Mouse (Mus musculus) WW6 (cell line): ENCODE measurements around the gene Panx1.

ENCODE experiments used
- DNase-seq: peaks from one replicate; pipeline ENCODE4 v3.0.0-alpha.2; 2013; ENCODE audit warnings: low read depth, low spot score

The Panx1 gene

DNA sequence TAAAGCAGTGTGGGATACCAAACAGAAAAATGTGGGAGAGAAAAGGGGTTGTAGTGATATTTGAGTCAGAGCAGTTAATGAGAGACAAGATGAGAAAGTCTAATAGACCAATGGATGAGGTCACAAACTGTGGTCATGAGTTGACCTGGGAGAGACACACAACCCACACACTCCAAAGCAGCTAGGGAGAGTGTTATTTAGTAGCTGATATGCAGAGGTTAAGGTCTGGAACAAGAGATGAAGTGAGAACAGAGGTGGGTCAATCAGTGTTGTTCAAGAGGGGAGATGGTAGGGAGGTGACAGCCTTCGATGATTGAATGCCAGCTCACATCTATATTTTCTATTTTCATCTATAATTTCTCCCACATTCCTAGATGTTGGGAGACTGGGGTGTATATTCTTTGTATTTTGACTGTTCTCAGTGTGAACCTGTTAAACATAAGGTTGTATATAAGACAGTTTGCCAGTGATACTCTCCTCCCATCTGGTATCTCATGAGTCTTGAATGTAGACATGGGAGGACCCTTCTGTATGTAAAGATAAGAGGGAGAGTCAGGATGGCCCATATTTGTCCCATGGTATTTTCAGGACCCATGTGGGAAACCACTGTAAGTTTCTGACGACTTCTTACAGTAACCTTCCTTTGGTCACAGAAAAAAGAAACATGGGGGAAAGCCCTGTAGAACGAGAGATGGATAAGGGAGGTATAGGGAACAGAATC, 74.3 kb downstream of the Panx1 start:
- no peak for DNase-seq

DNA sequence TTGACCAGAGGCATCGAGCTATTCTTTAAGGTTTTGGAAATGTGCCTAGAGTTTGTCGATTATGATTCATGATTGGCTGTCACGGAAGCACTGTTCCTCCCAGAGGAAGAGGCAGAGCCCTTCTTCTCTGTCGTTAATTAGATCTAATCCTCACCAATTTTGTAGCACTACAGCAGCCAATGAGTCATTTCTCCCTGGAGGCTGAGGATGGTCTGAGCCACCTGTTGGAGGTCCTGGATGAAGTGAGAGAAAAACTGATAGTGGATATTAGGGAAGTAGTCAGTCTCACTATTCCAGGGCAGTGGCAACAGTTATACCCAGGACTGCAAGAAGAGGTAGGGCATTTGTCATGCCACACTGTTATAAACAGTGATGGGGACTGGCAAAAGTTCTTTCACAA, 75.1 kb downstream of the Panx1 start:
- no peak for DNase-seq

DNA sequence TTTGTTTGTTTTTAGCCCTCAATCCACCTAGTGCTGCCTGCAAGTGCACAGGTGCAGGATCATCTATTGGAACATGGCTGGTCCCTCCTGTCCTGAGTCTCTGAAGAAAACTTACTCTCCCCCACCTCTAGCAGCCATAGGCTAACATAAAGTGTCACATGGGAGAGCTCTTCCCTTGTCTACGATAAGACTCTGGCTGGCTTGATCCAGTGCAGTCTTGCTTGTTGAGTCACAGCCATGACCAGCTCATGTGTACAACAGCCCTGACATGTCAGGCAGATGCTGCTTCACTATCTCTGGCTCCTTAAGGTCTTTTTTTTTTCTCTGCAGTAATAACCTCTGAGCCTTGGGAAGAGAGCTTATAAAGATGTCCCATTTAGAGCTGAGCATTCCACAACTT, 77.7 kb downstream of the Panx1 start:
- DNase-seq = no peak

DNA sequence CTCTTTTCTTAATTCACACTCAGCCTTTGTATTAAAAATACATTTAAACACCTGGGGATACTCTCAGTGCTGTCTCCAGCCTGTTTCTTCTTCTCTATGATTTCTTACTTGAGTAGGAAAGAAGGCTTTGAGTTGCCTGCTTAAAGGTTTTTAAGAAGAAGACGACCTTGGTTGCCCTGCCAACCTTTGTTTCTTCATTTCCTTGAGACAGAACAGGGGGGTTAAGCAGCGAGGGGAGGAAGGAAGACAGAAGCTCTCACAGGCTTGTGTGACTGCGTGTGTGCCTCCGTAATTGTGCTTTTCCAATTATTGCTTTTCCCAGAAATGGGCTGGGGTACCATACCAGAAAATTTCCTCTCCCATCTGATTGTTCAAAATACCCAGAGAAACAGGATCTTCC, 78.5 kb downstream of the Panx1 start:
- DNase-seq = no peak

DNA sequence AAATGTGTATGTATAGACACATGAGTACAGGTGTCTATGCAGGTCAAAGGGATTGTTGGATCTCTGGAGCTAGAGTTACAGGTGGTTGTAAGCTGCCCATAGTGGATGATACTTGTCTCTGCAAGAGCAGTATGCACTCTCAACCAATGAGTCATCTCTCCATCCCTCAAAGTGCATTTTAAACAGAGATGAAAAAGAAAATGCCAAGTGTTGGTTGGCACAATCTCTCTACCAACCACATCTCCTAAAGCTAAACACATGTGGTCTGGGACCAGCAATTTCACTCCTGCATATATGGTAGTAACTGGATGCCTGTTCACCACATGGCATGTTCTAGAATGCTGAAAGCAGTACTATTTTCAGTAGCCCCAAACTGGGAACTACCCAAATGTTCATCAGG, 79.9 kb downstream of the Panx1 start:
- DNase-seq = no peak

DNA sequence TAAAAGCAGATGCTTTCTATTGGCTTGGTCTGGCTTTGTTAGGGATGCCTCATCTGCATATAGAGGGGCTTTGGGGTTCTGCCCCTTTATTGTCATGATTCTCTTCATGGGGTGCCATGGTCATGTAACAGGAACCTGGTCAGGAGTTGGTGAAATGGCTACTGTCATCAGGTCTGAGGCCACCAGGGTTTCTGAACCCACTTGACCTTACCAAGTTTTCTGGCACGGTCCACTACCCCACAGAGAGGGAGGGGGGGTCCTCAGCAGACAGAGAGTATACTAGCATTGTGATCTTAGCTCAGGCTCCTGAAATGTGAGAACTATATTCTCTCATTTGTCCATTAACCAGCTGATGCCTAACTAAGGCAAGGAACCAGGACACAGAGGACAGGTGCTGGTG, 82.5 kb downstream of the Panx1 start:
- DNase-seq = no peak

DNA sequence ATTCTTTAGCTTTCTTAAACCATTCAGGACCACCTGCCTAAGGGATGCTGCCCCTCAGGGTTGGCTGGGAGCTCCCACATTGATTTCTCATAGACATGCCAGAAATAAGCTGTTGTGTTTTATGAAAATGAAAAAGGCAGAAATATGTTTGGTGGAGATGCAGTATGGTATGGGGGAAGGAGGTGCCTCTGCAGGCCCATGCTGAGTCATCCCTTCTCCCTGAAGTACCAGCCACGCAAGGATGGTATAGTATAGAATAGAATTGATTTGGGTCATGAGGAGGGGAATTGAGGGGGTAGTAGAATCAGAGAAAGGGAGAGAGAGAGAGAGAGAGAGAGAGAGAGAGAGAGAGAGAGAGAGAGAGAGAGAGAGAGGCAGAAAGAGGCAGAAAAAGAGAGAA, 90.6 kb downstream of the Panx1 start:
- no peak for DNase-seq
